Mouse (Mus musculus) stomach, postnatal 0 days (tissue): ENCODE results near the gene Prph2.

Source experiments
- CTCF ChIP-seq: IDR thresholded peaks from 2 replicates; pipeline ENCODE4 v1.5.1; 2016; ENCODE audit warnings: antibody characterized with exemption, low read depth, mild to moderate bottlenecking, moderate library complexity
- EP300 ChIP-seq: optimal IDR thresholded peaks from 2 replicates; pipeline ENCODE3; 2016; ENCODE audit warnings: antibody characterized with exemption

GRCm38 (mm10) chr17:46929277-46929676, 19.0 kb downstream of the Prph2 start:
- TF ChIP-seq EP300: no peak
- TF ChIP-seq CTCF: no peak
